Mouse (Mus musculus) urinary bladder, adult 2 months (tissue): Measurements from ENCODE around the gene Phc2. TPM values are rescaled to one million over a fixed set of nuclear protein-coding genes. Genes with fewer than 3 reads are reported as not detected.
"Not testable (repeated sequence)": the region's sequence is repeated elsewhere in the genome, so short reads cannot be mapped to it uniquely, and the experiment has no call there.

Experiments
- DNase-seq: peaks from one replicate; pipeline ENCODE4 v3.0.0; 2022; ENCODE audit warnings: low spot score
- polyA plus RNA-seq: library from polyadenylated mRNA; depleted of rRNA; stranded (reverse); fragments of >200 nt; gene quantifications from 2 replicates; pipeline ENCODE4 v1.2.3, GENCODE M21; 2012; rRNA removed

Phc2 gene
- 68.5 and 77.5 TPM in 2 replicates for polyA plus RNA-seq

DNA sequence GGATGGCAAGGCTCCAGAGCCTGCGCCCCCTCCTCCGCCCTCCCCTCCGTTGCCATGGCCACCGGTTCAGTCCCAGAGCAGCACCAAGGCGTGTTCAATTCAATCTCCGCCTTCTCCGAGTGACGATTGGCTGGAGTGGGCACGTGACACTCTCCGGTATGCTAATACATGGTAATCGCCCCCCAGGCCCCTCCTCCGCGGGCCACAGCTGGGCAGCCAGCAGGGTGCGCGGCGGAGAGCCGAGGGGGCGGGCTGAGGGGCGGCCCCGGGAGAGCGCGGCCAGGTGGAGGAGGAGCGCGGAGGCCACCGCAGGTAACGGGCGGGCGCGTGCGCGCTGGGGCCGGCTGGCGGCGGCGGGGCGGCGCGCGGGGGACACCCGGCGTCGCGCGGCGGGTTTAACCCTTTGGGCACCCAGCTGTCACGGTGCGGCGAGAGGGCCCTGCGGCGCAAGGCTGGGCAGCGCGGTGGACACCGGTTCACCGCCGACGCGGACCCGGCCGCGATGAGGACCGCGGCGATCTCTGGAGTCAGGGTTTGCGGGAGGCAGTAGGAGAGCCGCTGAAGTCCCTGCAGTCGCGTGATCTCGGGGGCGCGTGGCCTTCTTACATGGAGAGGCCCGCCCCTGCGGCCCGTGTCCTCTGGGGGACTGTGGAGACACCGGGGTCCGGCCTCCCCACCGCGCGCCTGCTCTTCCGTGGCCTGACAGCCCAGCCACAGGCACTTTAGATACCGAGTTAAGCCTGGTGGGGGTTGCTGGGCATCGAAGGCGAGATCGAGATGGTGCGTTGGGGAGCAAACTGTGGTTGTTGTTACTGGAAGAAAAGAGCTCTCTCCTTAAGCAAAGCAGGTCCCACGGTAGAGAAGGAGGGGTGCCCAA, at the start of gene Phc2:
Gene Phc2 (plus strand): TSS at position 198 of the 877 bp plus-strand sequence.
- DNase-seq, result peak; percentile 88

DNA sequence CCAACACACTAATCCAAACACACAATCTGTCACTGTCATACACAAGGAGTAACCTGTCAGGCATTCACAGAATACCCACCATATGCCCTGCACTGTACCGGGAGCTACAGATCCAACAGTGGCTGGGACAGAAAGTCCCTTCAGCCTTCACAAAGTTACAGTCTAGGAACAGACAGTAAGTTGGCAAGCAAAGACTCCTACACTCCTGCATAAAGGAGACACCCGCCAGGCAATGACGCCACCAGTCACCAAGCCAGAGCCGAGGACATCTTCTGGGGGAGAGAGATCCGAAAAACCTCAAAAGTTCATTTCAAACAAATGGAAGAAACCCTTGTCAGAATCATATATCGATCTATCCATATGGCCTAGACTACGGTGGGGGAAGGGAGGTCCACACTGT, 47.9 kb upstream of the Phc2 start:
- no peak for DNase-seq

DNA sequence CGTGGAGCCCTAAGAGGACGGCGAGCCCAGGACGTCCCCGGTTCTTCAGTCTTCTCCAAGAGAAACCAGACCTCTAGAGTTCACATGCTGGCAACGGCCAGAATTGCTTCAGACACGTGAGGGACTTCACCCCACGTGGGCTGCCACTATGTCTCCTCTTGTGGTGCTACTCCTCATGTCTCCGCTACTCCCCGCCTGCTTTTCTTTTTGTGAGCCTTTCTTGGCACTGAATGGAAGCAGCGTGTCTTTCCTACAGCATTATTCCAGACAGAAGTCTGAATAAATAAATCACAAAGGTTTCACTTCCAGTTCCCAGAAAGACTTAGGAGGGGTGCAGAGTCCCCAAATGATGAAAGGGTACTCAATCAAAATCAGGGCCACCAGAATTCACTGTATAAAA, 46.8 kb upstream of the Phc2 start:
- DNase-seq, result no peak

- no peak for DNase-seq
These were observed 45.1 kb upstream of the Phc2 start for GRCm38 (mm10) chr4:128609276-128609924.

GRCm38 (mm10) chr4:128609925-128610402, 44.5 kb upstream of the Phc2 start, which contains the start of gene Zscan20:
TSS of gene Zscan20 (minus strand) at chr4:128610098.
- peak; percentile 65 for DNase-seq

DNA sequence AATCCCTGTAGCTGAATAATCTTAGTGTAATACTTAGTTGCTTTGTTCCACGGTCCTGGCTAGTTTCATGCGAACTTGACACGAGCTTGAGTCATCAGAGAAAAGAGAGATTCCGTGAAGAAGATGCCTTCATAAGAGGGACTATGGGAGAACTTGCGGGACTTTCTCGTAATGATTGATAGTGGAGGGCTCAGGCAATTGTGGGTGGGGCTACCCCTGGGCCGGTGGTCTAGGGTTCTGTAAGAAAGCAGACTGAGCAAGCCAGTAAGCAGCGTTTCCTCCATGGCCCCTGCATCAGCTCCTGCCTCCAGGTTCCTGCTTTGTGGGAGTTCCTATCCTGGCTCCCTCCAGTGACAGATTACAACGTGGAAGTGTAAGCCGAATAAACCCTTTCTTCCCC, 43.8 kb upstream of the Phc2 start:
- DNase-seq, result no peak

GRCm38 (mm10) chr4:128611726-128612125, 42.8 kb upstream of the Phc2 start:
- not testable (repeated sequence) for DNase-seq

DNA sequence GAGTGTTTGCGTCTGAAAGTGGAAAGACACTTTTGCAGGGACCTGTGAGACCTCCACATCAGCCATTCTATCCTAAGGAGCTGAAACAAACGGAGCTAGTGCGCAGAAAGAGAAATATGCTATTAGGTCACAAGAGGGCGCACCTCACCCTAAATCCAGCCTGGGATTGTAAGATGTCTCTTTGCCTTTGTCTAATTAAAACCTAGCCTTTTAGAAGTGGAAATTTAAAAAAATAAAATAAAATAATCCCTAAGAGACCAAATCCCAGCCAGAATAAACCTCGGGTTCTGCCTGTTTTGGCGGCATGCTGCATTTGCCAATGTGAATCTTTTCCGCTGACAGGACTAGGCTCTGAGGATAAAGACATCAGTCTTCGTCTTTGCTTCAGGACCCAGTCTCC, 41.2 kb upstream of the Phc2 start:
- no peak for DNase-seq

DNA sequence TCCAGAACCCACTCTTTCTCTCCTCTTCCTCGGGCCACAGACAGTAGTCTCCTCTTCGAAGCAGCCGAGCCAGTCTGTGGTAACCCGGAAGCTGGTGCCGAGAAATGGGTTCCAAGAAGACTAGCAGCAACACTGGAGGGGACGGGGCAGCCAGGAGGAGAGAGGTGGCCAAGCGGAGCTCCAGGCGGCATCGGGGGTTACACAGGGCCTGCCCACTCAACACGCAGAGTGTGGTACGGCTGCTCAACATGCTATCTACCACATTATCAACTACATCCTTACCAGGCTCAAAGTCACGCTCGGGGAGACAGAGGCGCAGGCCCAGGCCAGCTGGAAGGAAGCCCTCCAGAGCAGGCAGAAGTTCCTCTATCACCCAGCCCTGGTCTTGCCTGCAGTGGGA, 38.7 kb upstream of the Phc2 start:
- DNase-seq, result no peak

DNA sequence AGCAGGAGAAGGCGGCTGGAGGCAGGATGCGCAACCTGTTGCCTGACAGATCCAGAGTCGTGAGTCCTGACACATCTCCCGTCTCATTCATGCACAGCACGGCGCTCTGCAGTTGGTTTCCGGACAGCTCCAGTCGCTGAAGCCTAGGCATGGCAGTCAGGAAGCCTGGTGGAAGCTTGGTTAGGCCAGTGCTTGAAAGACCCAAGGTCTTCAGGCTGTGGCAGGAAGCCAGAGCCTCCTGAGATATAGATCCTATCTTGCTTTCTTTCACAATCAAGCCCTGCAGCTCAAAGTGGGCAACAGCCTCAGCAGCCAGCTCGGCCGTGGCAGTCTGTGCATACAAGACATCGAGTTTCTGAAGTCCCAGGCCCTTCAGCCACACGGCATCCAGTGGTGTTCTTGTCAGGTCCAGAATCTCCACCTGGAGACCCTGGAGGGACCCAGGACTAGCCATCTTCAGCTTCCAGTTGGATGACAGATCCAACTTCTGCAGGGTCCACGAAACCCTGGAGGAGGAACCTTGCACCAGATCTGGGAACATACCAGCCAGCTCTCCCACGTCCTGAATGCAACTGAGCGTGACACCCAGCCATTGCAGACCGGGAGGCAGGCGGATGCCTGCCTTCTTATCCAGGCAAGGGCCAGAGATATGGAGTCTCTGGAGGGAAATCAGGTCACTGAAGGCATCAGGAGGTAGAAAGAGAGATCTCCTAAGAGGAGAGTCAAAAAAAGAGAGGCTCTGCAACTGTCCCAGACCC, 37.0 kb upstream of the Phc2 start:
- no peak for DNase-seq

GRCm38 (mm10) chr4:128618246-128618911, 36.1 kb upstream of the Phc2 start, which contains the start of gene Tlr12:
TSS of gene Tlr12 (minus strand) at chr4:128618619.
- DNase-seq, result no peak

- DNase-seq, result no peak
These were observed 35.5 kb upstream of the Phc2 start for GRCm38 (mm10) chr4:128618963-128619362.

GRCm38 (mm10) chr4:128620572-128620971, 33.9 kb upstream of the Phc2 start:
- no peak for DNase-seq

DNA sequence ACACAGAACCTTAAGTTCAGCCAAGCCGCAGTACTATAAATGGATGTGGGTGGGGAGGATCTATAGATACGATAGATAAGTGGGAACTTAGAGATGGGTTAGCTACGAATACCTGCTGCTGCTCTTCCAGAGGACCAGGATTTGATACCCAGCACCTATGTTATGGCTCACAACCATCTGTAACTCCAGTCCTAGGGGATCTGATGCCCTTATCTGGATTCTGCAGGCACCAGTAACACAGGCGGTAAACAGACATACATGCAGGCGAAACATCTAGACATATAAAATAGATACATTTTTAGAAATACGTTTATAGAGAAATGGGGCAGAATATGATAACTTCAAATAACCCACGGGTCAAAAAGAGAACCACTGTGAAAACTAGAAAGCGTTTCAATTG, 33.4 kb upstream of the Phc2 start:
- no peak for DNase-seq

GRCm38 (mm10) chr4:128635451-128635850, 19.1 kb upstream of the Phc2 start:
- DNase-seq, result no peak

DNA sequence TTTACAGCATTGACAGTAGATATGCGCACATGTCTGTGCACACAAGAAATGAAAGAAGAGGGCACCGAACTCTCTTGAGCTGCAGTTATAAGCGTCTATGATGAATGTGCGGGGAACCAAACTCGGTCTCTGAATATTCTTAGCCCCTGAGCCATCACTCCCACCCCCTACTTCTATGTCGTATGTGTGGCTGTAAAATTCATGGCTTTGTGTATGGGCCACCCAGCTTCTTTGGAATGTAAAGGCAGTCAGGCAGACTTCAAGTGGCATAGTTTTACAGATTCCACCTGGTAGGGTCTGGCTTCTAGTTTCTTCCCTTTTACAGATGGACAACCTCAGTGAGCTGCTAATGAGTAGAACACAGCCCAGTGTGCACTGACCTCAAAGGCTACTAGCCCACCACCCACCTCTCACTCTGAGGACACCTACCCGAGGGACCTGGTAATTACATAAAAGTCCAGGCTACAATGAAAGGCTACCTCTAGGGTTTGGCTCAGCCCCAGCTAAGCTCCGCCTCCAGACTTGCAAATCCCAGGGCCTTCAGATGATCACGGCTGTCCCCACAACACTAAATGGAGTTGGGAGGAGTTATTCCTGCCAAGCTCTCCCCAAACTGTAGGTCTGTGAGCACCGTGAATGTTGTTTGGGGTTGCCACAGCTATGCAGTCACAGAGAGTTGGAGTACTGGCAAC, 18.5 kb upstream of the Phc2 start:
- no peak for DNase-seq

GRCm38 (mm10) chr4:128637250-128637649, 17.3 kb upstream of the Phc2 start:
- DNase-seq, result no peak

GRCm38 (mm10) chr4:128638265-128638923, 16.1 kb upstream of the Phc2 start:
- DNase-seq, result no peak

- DNase-seq, result no peak
These were observed 12.5 kb upstream of the Phc2 start for GRCm38 (mm10) chr4:128641766-128642717.
